Mouse (Mus musculus) midbrain, postnatal 0 days (tissue): Measurements from ENCODE around the gene Prkcq. TPM values are rescaled to one million over a fixed set of nuclear protein-coding genes. Genes with fewer than 3 reads are reported as not detected.

Experiments
- ATAC-seq: fragments of 200-750 bp; cut with Nextera tagmentation; 2 replicates; pipeline ENCODE4 v1.8.0; 2017; ENCODE audit warnings: moderate number of reproducible peaks, mild to moderate bottlenecking, moderate TSS enrichment, moderate library complexity; ENCODE audit not compliant: low FRiP score
- DNase-seq: peaks from one replicate; pipeline ENCODE4 v3.0.0-alpha.2; 2015; ENCODE audit warnings: low spot score
- H3K27ac ChIP-seq: fragments of 300-500 bp; sonication (generic); 2 replicates; pipeline ENCODE4 v1.5.1; 2014; ENCODE audit warnings: low read depth, mild to moderate bottlenecking, low read length, mixed read lengths
- H3K27me3 ChIP-seq: fragments of 300-500 bp; sonication (generic); 2 replicates; pipeline ENCODE4 v1.6.1; 2014; ENCODE audit warnings: low read length, control low read depth, mixed read lengths; ENCODE audit not compliant: insufficient read depth
- H3K36me3 ChIP-seq: fragments of 300-500 bp; sonication (generic); 2 replicates; pipeline ENCODE4 v1.6.1; 2014; ENCODE audit warnings: low read length, control low read depth, mixed read lengths; ENCODE audit not compliant: insufficient read depth
- H3K4me1 ChIP-seq: fragments of 300-500 bp; sonication (generic); 2 replicates; pipeline ENCODE4 v1.6.1; 2014; ENCODE audit warnings: mild to moderate bottlenecking, control low read depth, antibody characterized with exemption, low read length, mixed read lengths; ENCODE audit not compliant: insufficient read depth
- H3K4me2 ChIP-seq: fragments of 300-500 bp; sonication (generic); 2 replicates; pipeline ENCODE4 v1.6.1; 2014; ENCODE audit warnings: low read depth, mild to moderate bottlenecking, low read length, mixed read lengths; ENCODE audit not compliant: poor library complexity, severe bottlenecking
- H3K4me3 ChIP-seq: fragments of 300-500 bp; sonication (generic); 2 replicates; pipeline ENCODE4 v1.5.1; 2014; ENCODE audit warnings: low read depth, mild to moderate bottlenecking, low read length, moderate library complexity
- H3K9ac ChIP-seq: fragments of 300-500 bp; sonication (generic); replicated peaks from 2 replicates; pipeline ENCODE4 v1.6.1; 2014; ENCODE audit warnings: mild to moderate bottlenecking, low read length, moderate library complexity, mixed read lengths; ENCODE audit not compliant: poor library complexity, severe bottlenecking
- H3K9me3 ChIP-seq: fragments of 300-500 bp; sonication (generic); 2 replicates; pipeline ENCODE4 v1.6.1; 2016; ENCODE audit warnings: low read length, control low read depth
- CTCF ChIP-seq: IDR thresholded peaks from 2 replicates; pipeline ENCODE4 v1.5.1; 2016; ENCODE audit warnings: antibody characterized with exemption, mild to moderate bottlenecking
- WGBS: fragments of 180-500 bp; shearing (Covaris S2); extraction: QIAGEN DNeasy Blood & Tissue Kit; methylation state at CpG from one replicate; pipeline ENCODE4 v1.1.7; 2014; 5-methylcytosine and 5-hydroxymethylcytosine counted together
- polyA plus RNA-seq: library from polyadenylated mRNA; unstranded; fragments of >200 nt; fragmentation: Nextera tagmentation; extraction: Ambion mirVana; gene quantifications from 2 replicates; pipeline ENCODE4 v1.2.1, GENCODE M21; 2015
- total RNA-seq: library from RNA; depleted of rRNA; stranded (reverse); fragments of >200 nt; gene quantifications from 2 replicates; pipeline ENCODE4 v1.2.3, GENCODE M21; 2014

Prkcq gene
- total and polyA plus RNA-seq, 2 experiments from 2014 or later, result 7.1 to 8.2 TPM

DNA sequence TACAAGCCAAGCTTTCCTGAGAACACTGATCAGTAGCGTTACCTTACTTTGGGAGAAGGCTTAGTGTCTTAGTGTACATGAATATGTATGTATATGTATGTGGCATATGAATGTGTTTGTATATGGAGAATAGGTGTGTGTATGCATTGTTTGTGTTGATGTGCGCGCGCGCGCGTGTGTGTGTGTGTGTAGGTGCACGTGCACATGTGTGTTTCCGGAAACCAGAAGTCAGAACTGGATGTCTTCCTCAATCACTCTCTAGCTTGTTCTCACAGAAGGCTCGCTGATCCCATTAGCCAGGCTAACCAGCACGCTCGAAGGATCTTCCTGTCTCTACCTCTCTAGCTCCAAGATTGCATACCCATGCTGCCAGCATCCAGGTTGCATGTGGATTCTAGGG lies 6.0 kb downstream of the Prkcq start:
- H3K4me2 ChIP-seq, result no peak overlapping the region
- no peak overlapping the region for H3K9ac ChIP-seq
- 0 out of 2 replicates have a peak, but pooled peaks cover 3% of the 10 kb centered on the region for H3K4me1 ChIP-seq
- DNase-seq (no peak), ATAC-seq (no peak)
- no peaks in the 10 kb centered on the region for H3K36me3 ChIP-seq
- no peaks in the 10 kb centered on the region for H3K9me3 ChIP-seq
- no peak overlapping the region for H3K27ac ChIP-seq
- no peak for TF ChIP-seq CTCF
- WGBS, result 93% methylated on average over 12 of the region's 12 CpGs
- no peaks in the 10 kb centered on the region for H3K27me3 ChIP-seq
- no peak overlapping the region for H3K4me3 ChIP-seq

DNA sequence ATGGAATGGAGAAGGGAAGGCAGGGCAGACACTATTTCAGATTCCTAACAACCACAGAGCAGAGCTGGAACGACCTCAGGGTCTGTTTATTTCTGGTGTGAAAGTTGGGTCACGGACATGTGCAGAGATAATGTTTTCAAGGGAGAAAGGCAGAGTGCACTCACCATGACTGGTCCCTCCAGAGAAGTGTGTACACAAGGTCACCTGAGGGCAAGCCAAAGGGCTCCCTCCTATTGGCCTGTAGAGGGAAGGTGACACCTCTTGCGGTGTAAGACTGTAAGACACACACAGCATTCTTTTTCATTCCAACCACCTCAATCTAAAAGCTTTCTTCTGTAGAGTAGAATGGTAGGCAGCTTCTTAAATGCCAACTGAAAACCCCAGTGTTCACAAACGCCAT lies 9.6 kb downstream of the Prkcq start:
- Histone ChIP-seq H3K27me3 (no peaks in the 10 kb centered on the region), H3K27ac (no peak overlapping the region), H3K9ac (no peak overlapping the region), H3K4me2 (no peak overlapping the region), H3K4me1 (no peaks in the 10 kb centered on the region), H3K9me3 (no peaks in the 10 kb centered on the region), H3K4me3 (no peak overlapping the region), H3K36me3 (no peaks in the 10 kb centered on the region)
- DNase-seq (no peak), ATAC-seq (no peak)
- TF ChIP-seq CTCF, result no peak
- WGBS, result 82% methylated on average over 4 of the region's 4 CpGs

DNA sequence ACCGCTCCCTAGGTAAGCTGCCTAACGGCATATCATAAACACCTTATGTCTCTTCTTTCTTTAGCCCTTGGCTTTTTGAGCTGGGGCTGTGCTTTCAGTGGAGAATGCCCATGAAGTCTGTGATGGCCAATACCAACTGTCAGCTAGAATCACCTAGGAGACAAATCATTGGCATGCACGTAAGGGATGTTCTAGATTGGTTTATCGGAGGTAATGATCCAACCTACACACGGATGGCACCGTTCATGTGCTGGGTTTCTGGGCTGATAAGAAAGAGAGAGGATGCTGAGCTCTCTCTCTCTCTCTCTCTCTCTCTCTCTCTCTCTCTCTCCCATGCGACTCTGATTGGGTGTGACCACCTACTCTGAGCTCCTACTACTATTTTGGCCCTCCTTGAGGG lies 10.2 kb downstream of the Prkcq start:
- DNase-seq (no peak), ATAC-seq (no peak)
- no peak overlapping the region for H3K4me2 ChIP-seq
- H3K9me3 ChIP-seq, result no peaks in the 10 kb centered on the region
- no peak for TF ChIP-seq CTCF
- H3K36me3 ChIP-seq, result no peaks in the 10 kb centered on the region
- H3K9ac ChIP-seq, result no peak overlapping the region
- no peaks in the 10 kb centered on the region for H3K4me1 ChIP-seq
- H3K4me3 ChIP-seq, result no peak overlapping the region
- WGBS, result 95% methylated on average over 7 of the region's 7 CpGs
- H3K27ac ChIP-seq, result no peak overlapping the region
- H3K27me3 ChIP-seq, result no peaks in the 10 kb centered on the region

DNA sequence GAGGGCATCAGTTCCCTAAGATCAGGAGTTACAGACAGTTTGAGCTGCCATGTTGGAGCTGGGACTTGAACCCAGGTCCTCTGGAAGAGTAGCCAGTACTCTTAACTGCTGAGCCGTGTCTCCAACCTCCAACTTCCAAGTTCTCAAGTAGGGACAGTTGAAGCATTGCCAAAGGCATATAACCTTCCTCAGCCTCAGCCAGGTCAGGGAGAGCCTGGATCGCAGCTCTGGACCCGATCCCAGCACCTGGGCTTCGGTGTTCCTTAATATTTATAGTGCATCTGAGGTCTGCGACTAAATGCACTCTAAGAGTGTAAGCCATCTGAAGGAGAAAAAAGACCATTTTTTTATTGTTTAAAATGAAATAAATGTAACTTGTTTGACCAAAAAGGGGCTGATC lies 12.1 kb downstream of the Prkcq start:
- H3K4me1 ChIP-seq, result no peaks in the 10 kb centered on the region
- no peak overlapping the region for H3K9ac ChIP-seq
- H3K9me3 ChIP-seq, result no peaks in the 10 kb centered on the region
- H3K36me3 ChIP-seq, result no peaks in the 10 kb centered on the region
- ATAC-seq (no peak), DNase-seq (no peak)
- no peak overlapping the region for H3K4me3 ChIP-seq
- no peak overlapping the region for H3K4me2 ChIP-seq
- H3K27me3 ChIP-seq, result no peaks in the 10 kb centered on the region
- H3K27ac ChIP-seq, result no peak overlapping the region
- 91% methylated on average over 5 of the region's 5 CpGs for WGBS
- TF ChIP-seq CTCF, result no peak

DNA sequence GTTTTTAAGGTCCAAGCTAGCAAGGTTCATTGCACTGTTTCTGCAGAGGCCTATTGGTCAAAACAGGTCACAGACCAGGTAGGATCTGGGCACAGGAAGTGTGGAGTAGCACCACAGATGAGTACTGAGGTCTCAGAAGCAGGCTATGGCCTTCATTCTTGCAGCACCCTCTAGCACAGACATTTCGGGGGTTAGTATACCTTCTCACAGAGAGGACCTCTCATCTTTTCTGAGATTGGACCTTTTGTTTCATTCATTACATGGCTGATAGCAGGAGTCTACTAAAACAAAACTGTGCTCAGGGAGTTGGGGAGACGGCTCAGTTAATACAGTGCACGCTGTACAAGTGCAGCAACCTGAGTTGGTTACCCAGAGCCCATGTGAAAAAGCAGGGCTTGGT lies 14.7 kb downstream of the Prkcq start:
- no peaks in the 10 kb centered on the region for H3K9me3 ChIP-seq
- H3K27ac ChIP-seq, result no peak overlapping the region
- DNase-seq (no peak), ATAC-seq (no peak)
- no peak for TF ChIP-seq CTCF
- H3K4me2 ChIP-seq, result no peak overlapping the region
- no peak overlapping the region for H3K9ac ChIP-seq
- H3K27me3 ChIP-seq, result no peaks in the 10 kb centered on the region
- H3K4me1 ChIP-seq, result no peaks in the 10 kb centered on the region
- no peaks in the 10 kb centered on the region for H3K36me3 ChIP-seq
- H3K4me3 ChIP-seq, result no peak overlapping the region
- 87% methylated on average over 3 of the region's 3 CpGs for WGBS

DNA sequence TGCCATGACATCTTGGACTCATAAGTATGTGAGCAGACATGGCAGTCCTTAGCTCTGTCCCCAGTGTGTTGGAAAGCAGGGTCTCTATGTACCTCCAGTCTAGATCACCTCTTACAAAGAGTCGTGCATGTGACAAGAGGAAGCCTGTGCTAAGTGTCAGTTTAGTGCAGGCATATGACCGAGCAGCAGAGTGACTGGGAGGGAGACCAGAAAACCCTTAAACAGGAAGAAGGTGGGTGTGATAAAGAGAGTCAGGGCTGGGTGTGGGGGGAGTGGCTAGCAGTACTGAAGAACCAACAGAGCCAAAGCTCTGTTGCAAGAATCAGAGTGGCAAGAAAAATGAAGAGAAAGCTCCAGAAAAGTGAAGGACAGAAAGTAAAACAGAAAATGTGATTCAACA lies 15.3 kb downstream of the Prkcq start:
- DNase-seq, result no peak
- no peaks in the 10 kb centered on the region for H3K9me3 ChIP-seq
- no peaks in the 10 kb centered on the region for H3K4me1 ChIP-seq
- H3K9ac ChIP-seq, result no peak overlapping the region
- H3K4me2 ChIP-seq, result no peak overlapping the region
- no peak for TF ChIP-seq CTCF
- H3K27me3 ChIP-seq, result no peaks in the 10 kb centered on the region
- ATAC-seq, result no peak
- H3K36me3 ChIP-seq, result no peaks in the 10 kb centered on the region
- no peak overlapping the region for H3K27ac ChIP-seq
- WGBS, result 76% methylated on average over 2 of the region's 2 CpGs
- no peak overlapping the region for H3K4me3 ChIP-seq
